Mouse (Mus musculus): ENCODE data around the gene Arhgap30.
A peak's percentile ranks its signal among the peaks of the same experiment; 100 is the strongest.

Arhgap30 gene

GRCm38 (mm10) chr1:171435288-171435814, 46.6 kb downstream of the Arhgap30 start:
- DNase-seq, result no peak

DNA sequence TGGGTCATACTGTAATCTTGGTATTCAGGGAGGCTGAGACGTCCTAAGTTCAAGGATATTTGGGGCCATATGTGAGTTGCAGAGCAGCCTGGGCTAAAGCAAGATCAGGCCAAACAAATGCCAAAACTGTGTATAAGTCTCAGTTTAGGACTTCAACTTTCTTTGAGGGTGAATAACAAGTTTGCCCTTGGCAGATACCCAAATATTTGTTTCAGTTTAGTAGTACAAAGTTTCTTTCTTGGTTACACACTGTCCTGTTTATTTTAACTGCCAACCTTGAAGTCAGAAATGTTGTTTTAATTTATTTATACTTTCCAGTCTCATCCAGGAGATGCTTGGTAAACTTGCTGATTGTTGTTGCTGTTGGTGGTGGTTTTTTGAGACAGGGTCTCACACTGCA, 47.2 kb downstream of the Arhgap30 start:
- DNase-seq, result no peak

DNA sequence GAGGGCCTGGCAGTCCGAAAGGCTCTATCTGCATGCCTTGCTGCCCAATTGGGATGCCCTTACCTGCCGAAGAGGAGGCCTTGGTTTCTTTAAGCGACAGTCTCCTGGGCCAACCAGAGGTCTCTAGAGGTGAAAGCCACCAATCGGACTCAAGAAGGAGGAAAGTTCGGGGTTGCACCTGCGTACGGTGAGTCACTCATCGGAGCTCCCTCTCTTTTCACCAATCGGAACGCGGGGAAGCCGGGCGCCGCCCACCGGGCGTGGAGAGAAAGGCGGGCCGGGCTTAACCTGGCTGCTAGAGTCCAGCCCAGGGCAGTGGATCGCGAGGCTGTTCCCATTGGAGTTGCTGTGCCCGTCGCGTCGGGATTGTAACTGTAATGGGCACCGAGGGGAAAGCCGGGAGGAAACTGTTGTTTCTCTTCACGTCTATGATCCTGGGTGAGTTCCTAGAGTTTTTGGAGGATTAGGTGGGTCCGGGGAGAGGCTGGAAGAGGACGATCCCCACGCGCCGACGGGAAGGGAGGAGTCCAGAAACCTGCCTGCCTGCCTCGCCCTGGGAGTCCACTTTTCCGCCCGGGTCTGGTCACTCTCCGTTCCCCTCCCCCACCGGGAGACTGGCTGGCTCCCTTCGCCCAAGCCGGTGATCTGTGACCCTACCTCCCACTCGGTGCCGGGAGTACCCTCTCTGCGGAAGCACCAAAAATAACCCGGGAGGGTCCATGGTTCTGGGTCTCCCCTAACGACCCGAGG, 48.7 kb downstream of the Arhgap30 start, which contains the start of gene F11r:
TSS of gene F11r (plus strand) at position 272 of the 750 bp plus-strand sequence.
- DNase-seq, result peak; percentile 96

DNA sequence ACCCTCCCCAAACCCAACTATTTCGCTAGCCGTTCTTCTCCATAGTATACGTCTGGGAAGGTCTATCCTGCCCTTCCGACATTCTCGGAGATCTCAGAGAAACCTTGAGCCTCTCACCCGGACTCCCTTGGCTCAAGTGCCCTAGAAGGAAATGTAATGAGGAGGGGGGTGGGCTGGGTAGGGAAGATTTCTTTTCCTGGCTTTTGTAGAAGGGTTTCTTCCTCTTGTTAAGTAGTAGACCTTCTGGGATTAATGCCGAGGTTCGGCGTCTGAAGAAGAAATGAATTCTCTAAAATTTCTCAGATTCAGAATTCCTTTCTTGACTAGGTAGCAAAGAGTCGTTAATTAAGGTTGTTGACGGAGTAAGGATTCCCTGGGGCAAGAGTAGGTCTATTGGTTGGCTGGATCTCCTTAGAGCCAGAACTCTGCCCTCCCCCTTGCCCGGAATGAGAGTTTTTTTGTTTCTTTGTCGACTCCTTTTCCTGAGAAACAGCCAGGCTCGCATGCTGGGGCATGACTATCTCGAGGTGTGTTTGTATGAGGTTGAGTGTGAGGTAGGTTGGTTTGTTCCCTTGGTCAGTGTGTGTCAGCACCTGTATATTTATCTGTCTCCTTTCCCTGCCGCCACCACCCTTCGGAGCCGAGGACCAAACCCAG, 49.4 kb downstream of the Arhgap30 start:
- DNase-seq, result peak; percentile 52

DNA sequence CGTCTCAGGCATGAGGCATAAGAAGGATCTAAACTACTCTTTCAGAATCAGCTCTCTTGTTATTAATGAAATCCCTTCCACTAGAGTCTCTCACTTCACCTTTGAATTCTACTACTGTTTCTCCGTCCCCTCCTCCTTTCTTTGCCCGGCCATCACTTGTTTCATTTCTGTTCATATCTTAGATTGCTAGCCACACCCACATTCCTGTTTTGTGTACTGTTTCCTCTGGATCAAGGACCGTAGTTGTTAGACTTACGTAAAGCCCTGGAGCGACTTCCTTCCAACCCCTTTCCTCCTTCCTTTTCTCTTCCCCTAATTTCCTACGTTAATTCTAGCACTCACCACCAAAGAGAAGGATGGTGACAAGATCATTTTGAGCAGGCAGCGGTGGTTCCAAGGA, 50.3 kb downstream of the Arhgap30 start:
- DNase-seq, result peak; percentile 45

DNA sequence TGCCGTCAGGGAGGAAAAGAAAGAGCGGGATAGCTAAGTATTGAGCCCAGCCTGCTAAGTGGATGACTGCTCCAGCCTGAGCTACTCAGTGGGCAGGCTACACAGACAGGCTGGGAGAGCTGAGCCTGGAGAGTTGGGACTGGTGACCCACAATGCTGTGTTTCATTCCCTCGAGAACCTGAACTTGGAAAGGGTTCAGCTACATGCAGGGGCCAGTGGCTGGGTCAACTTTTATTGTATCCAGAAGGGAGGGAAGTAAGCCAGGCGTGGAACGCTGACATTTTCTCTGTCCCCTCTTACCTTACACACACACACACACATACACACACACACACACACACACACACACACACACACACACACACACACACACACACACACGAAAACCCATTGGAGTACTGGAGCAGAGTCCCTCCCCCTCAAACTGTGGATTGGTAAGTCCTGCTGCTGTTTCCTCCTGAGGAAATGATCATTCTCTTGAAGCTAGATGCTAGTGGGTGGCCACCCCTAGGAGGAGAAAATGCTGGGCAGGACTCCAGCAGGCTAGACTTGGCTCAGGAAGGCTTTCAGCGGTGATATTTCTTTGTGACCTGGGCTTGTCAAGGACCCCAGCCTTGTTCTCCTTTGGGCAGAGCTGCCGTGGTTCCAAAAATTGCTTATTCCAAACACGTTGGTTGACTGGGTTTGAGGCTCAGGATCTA, 51.4 kb downstream of the Arhgap30 start:
- DNase-seq, result peak; percentile 90

DNA sequence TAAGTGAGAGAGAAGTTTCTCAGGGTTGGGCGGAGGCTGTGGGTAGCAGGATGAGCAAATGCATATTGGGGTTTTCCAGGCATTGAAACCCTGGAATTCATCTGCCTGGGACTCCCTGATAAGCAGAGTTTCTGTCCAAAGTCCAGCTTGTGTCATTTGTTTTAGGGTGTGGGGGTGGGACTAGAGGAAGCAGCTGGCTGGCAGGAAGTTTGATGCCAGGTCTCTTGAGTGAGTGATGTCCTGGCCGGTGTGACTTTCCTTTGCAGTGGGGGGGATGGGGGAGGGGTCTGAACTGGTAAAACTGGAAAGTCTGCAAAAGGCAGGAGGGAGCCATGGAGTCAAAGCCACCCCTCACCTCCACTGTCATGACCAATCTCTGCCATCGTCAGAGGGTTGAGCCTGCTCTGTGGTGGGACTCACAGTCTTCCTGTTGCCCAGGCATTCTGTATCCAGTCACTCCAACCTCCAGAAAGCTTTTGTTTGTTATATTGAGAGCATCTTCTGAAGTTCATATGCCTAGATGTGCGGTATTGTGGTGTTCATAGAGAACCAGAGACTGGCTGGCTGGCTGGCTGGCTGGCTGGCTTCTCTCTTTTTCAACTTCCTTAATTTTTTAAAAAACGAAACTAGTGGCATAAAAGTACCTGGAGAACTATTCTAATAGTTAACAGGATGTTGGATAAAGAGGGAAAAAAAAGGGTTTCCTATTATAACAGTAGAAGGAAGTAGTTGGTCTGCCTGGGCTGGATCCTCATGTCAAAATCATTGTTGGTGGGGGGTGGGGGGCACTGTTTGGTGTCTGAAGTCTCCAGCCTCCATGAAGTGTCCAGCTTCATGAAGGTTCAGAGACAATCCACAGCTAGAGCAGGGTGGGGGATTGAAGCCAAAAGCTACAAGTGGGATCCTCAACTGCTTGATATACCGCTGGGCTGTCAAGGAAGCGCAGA, 53.0 kb downstream of the Arhgap30 start:
- peak; percentile 65 for DNase-seq

GRCm38 (mm10) chr1:171442413-171442760, 53.6 kb downstream of the Arhgap30 start:
- peak; percentile 48 for DNase-seq

DNA sequence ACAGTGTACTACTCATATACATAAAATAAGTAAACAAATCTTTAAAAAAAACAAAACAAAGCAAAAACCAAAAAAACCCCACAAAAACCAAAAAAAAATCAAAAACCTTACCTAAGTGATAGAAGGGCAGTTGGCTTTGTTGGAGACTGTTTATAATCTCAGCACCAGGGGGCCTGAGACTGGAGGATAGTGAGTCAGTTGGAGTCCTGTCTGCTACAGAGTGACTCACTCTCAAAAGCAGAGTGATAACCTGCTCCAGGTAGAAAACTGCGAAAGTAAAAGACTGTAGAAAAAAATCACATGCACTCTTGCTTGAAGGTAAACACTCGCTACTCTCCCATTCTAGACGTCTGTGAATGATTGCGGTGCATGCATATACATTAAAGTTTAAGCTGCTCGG, 56.3 kb downstream of the Arhgap30 start:
- DNase-seq, result no peak

DNA sequence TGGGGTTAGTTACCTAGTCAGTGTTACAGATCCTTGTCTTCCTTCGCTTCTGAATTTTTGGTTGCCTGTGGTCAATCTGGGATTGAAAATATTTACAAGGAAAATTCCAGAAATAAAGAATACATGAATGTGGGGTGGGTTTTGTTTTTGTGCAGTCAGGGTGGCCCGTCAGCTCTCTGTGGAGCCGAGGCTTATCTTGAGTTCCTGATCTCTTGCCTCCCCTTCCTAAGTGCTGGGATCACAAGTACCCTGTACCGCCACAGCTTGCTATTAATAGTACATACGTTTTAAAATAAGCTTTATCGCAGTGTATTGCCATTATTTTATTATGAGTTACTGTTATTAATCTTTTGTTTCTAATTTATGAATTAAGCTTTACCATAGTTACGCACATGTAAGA, 58.1 kb downstream of the Arhgap30 start:
- no peak for DNase-seq

DNA sequence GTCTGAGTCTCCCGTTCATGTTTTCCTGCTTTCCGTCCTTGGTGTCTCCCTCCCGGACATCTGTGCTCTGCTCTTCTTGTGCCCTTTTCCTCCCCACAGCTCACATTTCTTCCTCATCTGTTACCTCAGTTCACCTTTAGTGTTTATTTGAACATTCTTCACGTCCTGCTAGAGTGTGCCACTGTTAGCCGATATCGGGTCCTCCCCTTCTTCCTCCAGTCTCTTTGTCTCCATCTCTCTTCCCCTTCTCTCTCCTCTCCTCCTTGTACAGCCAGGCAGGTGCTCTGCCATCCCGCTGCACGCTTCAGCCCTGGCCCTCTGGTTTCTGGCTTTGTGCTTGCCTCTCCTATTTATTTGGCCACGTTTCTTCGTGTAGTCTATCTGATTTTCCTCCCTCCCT, 58.9 kb downstream of the Arhgap30 start:
- no peak for DNase-seq

DNA sequence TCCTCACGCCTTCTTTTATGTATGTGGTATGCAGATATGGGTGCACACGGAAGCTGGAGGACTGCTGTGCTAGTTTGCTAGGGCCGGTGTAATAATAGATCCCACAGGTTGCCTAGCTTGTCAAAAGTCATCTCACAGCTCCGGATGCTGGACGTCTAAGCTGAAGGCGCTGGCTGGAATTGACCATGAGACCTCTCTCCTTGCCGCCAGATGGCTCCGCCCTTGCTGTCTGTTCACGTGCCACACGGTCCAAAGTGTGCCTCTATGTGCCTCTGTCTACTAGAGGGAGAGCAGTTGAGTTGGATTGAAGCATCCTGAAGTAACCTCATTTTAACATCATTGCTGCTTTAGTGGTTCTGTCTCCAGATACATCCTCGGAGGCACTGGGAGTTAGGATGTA, 61.3 kb downstream of the Arhgap30 start:
- no peak for DNase-seq

DNA sequence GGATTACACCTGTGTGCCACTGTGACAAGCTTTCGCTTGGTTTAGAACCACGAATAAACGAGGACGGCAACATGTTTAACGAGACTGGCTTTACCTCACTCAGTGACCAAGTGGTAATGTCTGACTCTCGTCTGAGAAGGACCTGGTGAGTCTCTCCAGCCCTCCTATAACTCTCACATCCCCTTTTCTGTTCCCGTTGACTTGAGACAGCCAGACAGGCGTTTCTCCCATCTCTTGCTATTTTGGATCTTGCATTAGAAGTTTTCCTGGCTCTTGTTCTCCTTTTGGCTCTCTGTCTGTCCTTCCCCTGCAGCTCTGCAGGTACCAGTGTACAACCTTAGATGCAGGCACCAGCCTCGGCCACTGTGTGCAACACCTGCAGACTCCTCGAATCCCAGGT, 62.2 kb downstream of the Arhgap30 start:
- no peak for DNase-seq

DNA sequence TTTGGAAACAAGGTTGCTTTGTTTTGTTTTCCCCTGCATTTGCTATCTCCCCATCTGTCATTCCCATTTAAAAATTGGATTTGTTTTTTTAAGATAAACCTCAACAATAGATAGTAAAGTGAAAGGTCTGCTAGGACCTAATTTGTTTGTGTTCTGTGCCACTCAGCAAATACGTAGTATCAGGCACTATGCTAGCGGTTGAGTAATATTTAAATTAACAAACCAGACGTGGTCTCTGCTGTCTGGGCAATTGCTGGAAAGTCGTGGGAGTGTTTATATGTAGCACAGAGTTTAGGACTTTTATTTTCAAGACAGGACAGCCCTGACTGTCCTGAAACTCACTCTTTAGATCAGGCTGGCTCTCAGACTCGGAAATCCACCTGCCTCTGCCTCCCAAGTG, 63.8 kb downstream of the Arhgap30 start:
- DNase-seq, result no peak

- no peak for DNase-seq
Observed at GRCm38 (mm10) chr1:171452923-171453322, 64.2 kb downstream of the Arhgap30 start.

DNA sequence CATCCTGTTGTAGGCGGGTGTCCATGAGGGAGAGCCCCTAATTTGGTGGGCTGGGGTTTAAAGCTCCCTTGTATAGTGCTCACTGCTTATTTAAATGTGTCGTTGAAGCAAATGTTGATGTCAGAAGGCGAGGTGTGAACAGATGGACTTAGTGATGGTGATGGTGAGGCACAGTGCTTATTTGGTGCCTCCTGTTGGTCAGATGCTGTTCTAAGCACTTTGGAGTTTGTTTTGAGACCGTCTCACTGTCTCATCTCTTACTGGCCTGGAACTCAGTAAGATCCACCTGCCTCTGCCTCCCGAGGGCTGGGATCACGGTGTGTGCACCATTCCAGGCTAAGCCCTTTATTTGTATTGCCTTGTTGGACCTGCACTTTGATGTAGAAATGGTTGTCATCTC, 66.2 kb downstream of the Arhgap30 start:
- DNase-seq, result no peak

DNA sequence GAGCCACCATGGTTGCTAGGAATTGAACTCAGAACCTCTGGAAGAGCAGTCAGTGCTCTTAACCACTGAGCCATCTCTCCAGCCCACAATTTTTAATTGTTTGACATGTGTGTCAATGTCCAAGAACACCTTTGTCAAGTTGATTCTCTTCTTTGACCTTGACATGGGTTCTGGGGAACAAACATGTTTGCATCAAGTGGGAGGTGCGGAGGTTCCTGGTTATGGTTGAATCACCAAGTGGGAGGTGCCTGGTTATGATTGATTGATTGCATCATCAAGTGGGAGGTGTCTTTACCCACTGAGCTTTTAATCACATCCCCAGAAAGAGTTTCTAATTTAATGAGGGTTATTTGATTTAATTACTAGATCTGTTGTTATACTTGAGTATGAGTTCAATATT, 68.8 kb downstream of the Arhgap30 start:
- DNase-seq, result no peak

DNA sequence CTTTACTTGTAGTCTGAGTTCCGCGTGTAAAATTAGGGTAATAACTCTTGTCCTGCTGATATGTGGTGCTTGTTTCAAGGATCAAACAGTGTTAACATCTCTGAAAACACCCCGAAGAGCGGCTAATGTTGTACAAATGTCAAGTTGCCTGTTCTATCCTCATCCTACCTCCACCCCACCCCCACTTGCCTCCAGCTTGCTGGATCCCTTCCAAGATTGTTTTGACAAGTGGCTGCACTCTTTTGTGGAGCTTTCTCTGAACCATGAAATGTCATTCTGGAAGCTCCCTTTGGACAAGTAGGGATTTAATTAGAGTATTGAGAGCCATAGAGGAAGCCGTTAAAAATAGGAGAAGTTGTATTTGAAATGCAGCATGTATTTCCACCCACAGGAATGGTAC, 71.0 kb downstream of the Arhgap30 start:
- peak; percentile 56 for DNase-seq

Measured in kidney, postnatal 14 days (tissue).